Mouse (Mus musculus) heart, embryonic 13.5 days (tissue): ENCODE data around the gene St3gal3. TPM values are rescaled to one million over a fixed set of nuclear protein-coding genes. Genes with fewer than 3 reads are reported as not detected.

Experiments used
- ATAC-seq: fragments of 200-750 bp; cut with Nextera tagmentation; 2 replicates; pipeline ENCODE4 v1.8.0; 2017; ENCODE audit warnings: moderate TSS enrichment; ENCODE audit not compliant: insufficient number of reproducible peaks, low FRiP score, low TSS enrichment; ENCODE audit errors: extremely low read depth
- H3K27ac ChIP-seq: fragments of 300-500 bp; sonication (generic); replicated peaks from 2 replicates; pipeline ENCODE4 v1.5.1; 2015; ENCODE audit warnings: moderate library complexity, mild to moderate bottlenecking, inconsistent platforms
- H3K27me3 ChIP-seq: fragments of 300-500 bp; sonication (generic); replicated peaks from 2 replicates; pipeline ENCODE4 v1.6.1; 2015; ENCODE audit warnings: mild to moderate bottlenecking, inconsistent platforms
- H3K36me3 ChIP-seq: fragments of 300-500 bp; sonication (generic); 2 replicates; pipeline ENCODE4 v1.6.1; 2015; ENCODE audit warnings: mild to moderate bottlenecking, inconsistent platforms
- H3K4me1 ChIP-seq: fragments of 300-500 bp; sonication (generic); 2 replicates; pipeline ENCODE4 v1.6.1; 2015; ENCODE audit warnings: inconsistent platforms
- H3K4me2 ChIP-seq: fragments of 300-500 bp; sonication (generic); 2 replicates; pipeline ENCODE4 v1.6.1; 2015; ENCODE audit warnings: inconsistent platforms, mild to moderate bottlenecking, moderate library complexity
- H3K4me3 ChIP-seq: fragments of 300-500 bp; sonication (generic); 2 replicates; pipeline ENCODE4 v1.5.1; 2015; ENCODE audit warnings: moderate library complexity, mild to moderate bottlenecking, inconsistent platforms
- H3K9ac ChIP-seq: fragments of 300-500 bp; sonication (generic); 2 replicates; pipeline ENCODE4 v1.6.1; 2015; ENCODE audit warnings: inconsistent platforms, mild to moderate bottlenecking, moderate library complexity
- H3K9me3 ChIP-seq: fragments of 300-500 bp; sonication (generic); 2 replicates; pipeline ENCODE4 v1.6.1; 2016; ENCODE audit warnings: inconsistent platforms
- WGBS: fragments of 180-500 bp; shearing (Covaris S2); methylation state at CpG from one replicate; pipeline ENCODE4 v1.1.7; 2015; ENCODE audit warnings: mixed read lengths; 5-methylcytosine and 5-hydroxymethylcytosine counted together
- polyA plus RNA-seq: library from polyadenylated mRNA; unstranded; fragments of >200 nt; fragmentation: Nextera tagmentation; extraction: Ambion mirVana; gene quantifications from 2 replicates; pipeline ENCODE4 v1.2.1, GENCODE M21; 2015

Gene St3gal3
- polyA plus RNA-seq, 1 experiment from 2014 or later = 7.0 TPM

GRCm38 (mm10) chr4:118137857-118138256, 3.1 kb upstream of the St3gal3 start:
- H3K27ac ChIP-seq = no peak overlapping the region
- no peak overlapping the region for H3K9ac ChIP-seq
- no peaks in the 10 kb centered on the region for H3K9me3 ChIP-seq
- ATAC-seq = no peak
- peaks cover 68% of the 10 kb centered on the region for H3K36me3 ChIP-seq
- no peak overlapping the region for H3K4me3 ChIP-seq
- H3K27me3 ChIP-seq = no peaks in the 10 kb centered on the region
- H3K4me1 ChIP-seq = peaks cover 20% of the 10 kb centered on the region
- no peak overlapping the region for H3K4me2 ChIP-seq
- WGBS = 84% methylated on average over 16 of the region's 16 CpGs

GRCm38 (mm10) chr4:118137311-118137710, 2.6 kb upstream of the St3gal3 start:
- no peak overlapping the region for H3K4me2 ChIP-seq
- H3K9ac ChIP-seq = no peak overlapping the region
- no peak for ATAC-seq
- H3K27me3 ChIP-seq = no peaks in the 10 kb centered on the region
- H3K4me1 ChIP-seq = peaks cover 20% of the 10 kb centered on the region
- no peak overlapping the region for H3K4me3 ChIP-seq
- 93% methylated on average over 10 of the region's 10 CpGs for WGBS
- H3K36me3 ChIP-seq = peaks cover 63% of the 10 kb centered on the region
- H3K27ac ChIP-seq = no peak overlapping the region
- no peaks in the 10 kb centered on the region for H3K9me3 ChIP-seq

- WGBS = 93% methylated on average over 1 of the region's 1 CpGs
- H3K27me3 ChIP-seq = no peaks in the 10 kb centered on the region
- H3K9me3 ChIP-seq = no peaks in the 10 kb centered on the region
- H3K27ac ChIP-seq = peak overlapping the region; percentile 80
- peak overlapping the region; percentile 97 for H3K4me3 ChIP-seq
- H3K36me3 ChIP-seq = peaks cover 44% of the 10 kb centered on the region
- no peak for ATAC-seq
- H3K9ac ChIP-seq = peak overlapping the region; percentile 82
- peaks cover 20% of the 10 kb centered on the region for H3K4me1 ChIP-seq
- H3K4me2 ChIP-seq = peak overlapping the region; percentile 82
Observed at GRCm38 (mm10) chr4:118135414-118135813, 700 bp upstream of the St3gal3 start.

- Histone ChIP-seq H3K4me2 (no peak overlapping the region), H3K4me1 (peaks cover 21% of the 10 kb centered on the region), H3K27me3 (no peaks in the 10 kb centered on the region), H3K36me3 (peaks cover 5% of the 10 kb centered on the region), H3K4me3 (no peak overlapping the region), H3K9me3 (no peaks in the 10 kb centered on the region), H3K9ac (no peak overlapping the region), H3K27ac (no peak overlapping the region)
- WGBS = 87% methylated on average over 5 of the region's 5 CpGs
- no peak for ATAC-seq
Observed at GRCm38 (mm10) chr4:118131329-118131728, 3.4 kb downstream of the St3gal3 start.

- ATAC-seq = no peak; the same call in 1 of the 2 replicates
- WGBS = 74% methylated on average over 14 of the region's 14 CpGs
- Histone ChIP-seq H3K36me3 (no peaks in the 10 kb centered on the region), H3K4me1 (peaks cover 13% of the 10 kb centered on the region), H3K9ac (no peak overlapping the region), H3K4me2 (no peak overlapping the region), H3K4me3 (no peak overlapping the region), H3K27ac (no peak overlapping the region), H3K27me3 (no peaks in the 10 kb centered on the region), H3K9me3 (no peaks in the 10 kb centered on the region)
Observed at GRCm38 (mm10) chr4:118123030-118123704, 11.5 kb downstream of the St3gal3 start.

GRCm38 (mm10) chr4:118122078-118122477, 12.6 kb downstream of the St3gal3 start:
- Histone ChIP-seq H3K4me2 (no peak overlapping the region), H3K27me3 (no peaks in the 10 kb centered on the region), H3K9me3 (no peaks in the 10 kb centered on the region), H3K4me1 (peaks cover 8% of the 10 kb centered on the region), H3K27ac (no peak overlapping the region), H3K4me3 (no peak overlapping the region), H3K9ac (no peak overlapping the region), H3K36me3 (no peaks in the 10 kb centered on the region)
- ATAC-seq = no peak
- 73% methylated on average over 10 of the region's 10 CpGs for WGBS

- Histone ChIP-seq H3K4me1 (peaks cover 4% of the 10 kb centered on the region), H3K4me3 (no peak overlapping the region), H3K36me3 (no peaks in the 10 kb centered on the region), H3K9me3 (no peaks in the 10 kb centered on the region), H3K9ac (no peak overlapping the region), H3K4me2 (no peak overlapping the region), H3K27me3 (no peaks in the 10 kb centered on the region), H3K27ac (no peak overlapping the region)
- no peak for ATAC-seq
- 86% methylated on average over 10 of the region's 10 CpGs for WGBS
Observed at GRCm38 (mm10) chr4:118117565-118117964, 17.1 kb downstream of the St3gal3 start.

- no peak for ATAC-seq
- Histone ChIP-seq H3K27me3 (no peaks in the 10 kb centered on the region), H3K4me2 (no peak overlapping the region), H3K27ac (no peak overlapping the region), H3K4me1 (peaks cover 8% of the 10 kb centered on the region), H3K36me3 (no peaks in the 10 kb centered on the region), H3K9ac (no peak overlapping the region), H3K9me3 (no peaks in the 10 kb centered on the region), H3K4me3 (no peak overlapping the region)
- 84% methylated on average over 11 of the region's 11 CpGs for WGBS
Observed at GRCm38 (mm10) chr4:118116098-118116497, 18.6 kb downstream of the St3gal3 start.

GRCm38 (mm10) chr4:118115132-118115531, 19.6 kb downstream of the St3gal3 start:
- no peaks in the 10 kb centered on the region for H3K27me3 ChIP-seq
- no peak overlapping the region for H3K4me3 ChIP-seq
- H3K9me3 ChIP-seq = no peaks in the 10 kb centered on the region
- no peaks in the 10 kb centered on the region for H3K36me3 ChIP-seq
- no peak for ATAC-seq
- H3K9ac ChIP-seq = no peak overlapping the region
- no peak overlapping the region for H3K4me2 ChIP-seq
- WGBS = 67% methylated on average over 7 of the region's 7 CpGs
- no peak overlapping the region for H3K27ac ChIP-seq
- H3K4me1 ChIP-seq = peaks cover 8% of the 10 kb centered on the region

- 66% methylated on average over 12 of the region's 12 CpGs for WGBS
- Histone ChIP-seq H3K4me2 (no peak overlapping the region), H3K27ac (no peak overlapping the region), H3K27me3 (no peaks in the 10 kb centered on the region), H3K9me3 (no peaks in the 10 kb centered on the region), H3K36me3 (peaks cover 5% of the 10 kb centered on the region; the same call in 1 of the 2 replicates), H3K9ac (no peak overlapping the region), H3K4me1 (peaks cover 25% of the 10 kb centered on the region), H3K4me3 (no peak overlapping the region)
- ATAC-seq = no peak
Observed at GRCm38 (mm10) chr4:118112601-118113000, 22.1 kb downstream of the St3gal3 start.

- H3K4me1 ChIP-seq = peaks cover 49% of the 10 kb centered on the region
- H3K36me3 ChIP-seq = peaks cover 5% of the 10 kb centered on the region; the same call in 1 of the 2 replicates
- no peak; the same call in 1 of the 2 replicates for ATAC-seq
- no peak overlapping the region for H3K4me3 ChIP-seq
- no peaks in the 10 kb centered on the region for H3K27me3 ChIP-seq
- 0 out of 2 replicates have a peak overlapping the region, but pooled peaks have one; percentile 28 for H3K9ac ChIP-seq
- H3K27ac ChIP-seq = peak overlapping the region; percentile 48
- H3K9me3 ChIP-seq = no peaks in the 10 kb centered on the region
- 52% methylated on average over 13 of the region's 13 CpGs for WGBS
- peak overlapping the region; percentile 36 for H3K4me2 ChIP-seq
Observed at GRCm38 (mm10) chr4:118109649-118110048, 25.1 kb downstream of the St3gal3 start.

GRCm38 (mm10) chr4:118108779-118109178, 25.9 kb downstream of the St3gal3 start:
- no peaks in the 10 kb centered on the region for H3K27me3 ChIP-seq
- H3K4me1 ChIP-seq = peaks cover 49% of the 10 kb centered on the region
- no peak overlapping the region; the same call in 1 of the 2 replicates for H3K9ac ChIP-seq
- H3K36me3 ChIP-seq = peaks cover 5% of the 10 kb centered on the region; the same call in 1 of the 2 replicates
- no peak overlapping the region for H3K4me3 ChIP-seq
- peak overlapping the region; percentile 36; the same call in 1 of the 2 replicates for H3K4me2 ChIP-seq
- no peak overlapping the region for H3K27ac ChIP-seq
- 49% methylated on average over 7 of the region's 7 CpGs for WGBS
- no peaks in the 10 kb centered on the region for H3K9me3 ChIP-seq
- ATAC-seq = peak; percentile 29; the same call in 1 of the 2 replicates
